Mouse (Mus musculus): Measurements from ENCODE around the gene Agtpbp1. TPM values are rescaled to one million over a fixed set of nuclear protein-coding genes. Genes with fewer than 3 reads are reported as not detected.
"Not testable (repeated sequence)": the region's sequence is repeated elsewhere in the genome, so short reads cannot be mapped to it uniquely, and the experiment has no call there.

Gene Agtpbp1
- total RNA-seq (2021): 100 to 1,000 TPM; 353 to 356 TPM
- long read RNA-seq, full-length matches to known transcripts: 21 of 188 reads
- long read RNA-seq, partial matches to known transcripts: 21 of 188 reads
- long read RNA-seq, other reads (novel, unspliced or antisense): 146 of 188 reads

- DNase-seq (ENCODE audit: low spot score in 2 of 2): peak; percentile 99
Measured at GRCm38 (mm10) chr13:59584947-59585647, at the start of gene Agtpbp1, which contains the start of gene Naa35. TSS of gene Agtpbp1 (minus strand) at chr13:59585227. TSS of gene Naa35 (plus strand) at chr13:59585259.

DNA sequence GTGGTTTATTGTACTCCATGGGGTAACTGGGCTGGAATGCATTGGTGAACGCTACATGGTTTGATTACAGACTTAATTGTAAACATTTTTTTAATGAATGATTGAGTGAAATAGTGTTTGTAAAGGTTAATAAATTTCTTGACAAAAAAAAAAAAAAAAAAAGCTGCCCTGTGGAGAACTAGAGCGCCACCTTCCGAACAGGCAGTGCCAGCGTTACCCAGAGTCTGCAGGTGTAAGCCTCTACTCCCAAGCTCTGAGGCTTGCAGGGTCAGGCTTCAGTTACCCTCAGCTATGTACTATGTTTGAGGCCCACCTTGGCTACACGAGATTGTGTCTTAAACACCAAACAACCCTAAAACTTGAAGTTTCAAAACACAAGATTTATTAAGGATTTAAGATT lies 49.6 kb upstream of the Agtpbp1 start:
- DNase-seq (ENCODE audit: low spot score in 2 of 2): no peak

- DNase-seq (ENCODE audit: low spot score in 2 of 2): no peak
Measured at GRCm38 (mm10) chr13:59626739-59627138, 41.7 kb upstream of the Agtpbp1 start.

DNA sequence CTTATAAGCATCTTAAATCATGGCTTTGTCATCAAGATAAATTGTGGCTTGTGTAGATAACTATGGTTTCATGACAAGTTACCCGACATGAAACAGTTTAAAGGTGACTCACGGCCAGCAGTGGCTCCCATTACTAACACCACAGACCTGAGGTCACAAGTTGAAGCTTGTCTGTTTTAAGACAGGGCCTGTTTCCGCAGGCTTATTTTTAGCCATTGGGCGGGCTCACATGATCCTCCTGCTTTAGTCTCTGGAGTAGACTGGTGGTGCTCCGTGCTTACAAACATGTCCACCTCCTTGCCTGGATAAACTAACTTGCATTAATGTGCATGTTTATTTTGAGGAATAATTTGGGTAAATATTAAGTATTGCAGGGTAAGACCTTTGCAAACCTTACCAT lies 39.9 kb upstream of the Agtpbp1 start:
- DNase-seq (ENCODE audit: low spot score in 2 of 2): no peak

- no peak for DNase-seq (ENCODE audit: low spot score in 2 of 2)
Measured at GRCm38 (mm10) chr13:59624389-59624788, 39.4 kb upstream of the Agtpbp1 start.

- DNase-seq (ENCODE audit: low spot score in 2 of 2): no peak
Measured at GRCm38 (mm10) chr13:59621643-59622489, 36.8 kb upstream of the Agtpbp1 start.

- no peak for DNase-seq (ENCODE audit: low spot score in 2 of 2)
Measured at GRCm38 (mm10) chr13:59618463-59618862, 33.4 kb upstream of the Agtpbp1 start.

GRCm38 (mm10) chr13:59615554-59615953 lies 30.5 kb upstream of the Agtpbp1 start:
- no peak for DNase-seq (ENCODE audit: low spot score in 2 of 2)

GRCm38 (mm10) chr13:59615152-59615551 lies 30.1 kb upstream of the Agtpbp1 start:
- DNase-seq (ENCODE audit: low spot score in 2 of 2): no peak

- no peak for DNase-seq (ENCODE audit: low spot score in 2 of 2)
Measured at GRCm38 (mm10) chr13:59613868-59614267, 28.8 kb upstream of the Agtpbp1 start.

DNA sequence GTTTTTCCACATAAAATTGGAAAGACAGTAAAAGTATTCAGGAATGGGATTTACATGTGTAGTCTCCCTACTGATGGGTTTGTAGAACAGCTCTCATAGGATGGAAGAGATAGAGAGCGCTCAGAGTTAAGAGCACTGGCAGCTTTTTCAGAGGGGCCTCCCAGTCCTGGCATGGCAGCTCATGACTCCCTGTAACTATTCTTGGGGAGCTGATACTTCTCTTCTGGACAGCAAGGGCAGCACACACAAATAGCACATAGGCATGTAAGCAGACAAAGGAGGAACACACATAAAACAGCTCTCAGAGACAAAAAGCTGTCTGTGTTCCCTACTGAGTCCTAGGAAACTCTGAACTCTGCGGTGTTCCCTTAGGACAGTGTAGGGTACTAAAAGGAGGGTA lies 25.4 kb upstream of the Agtpbp1 start:
- DNase-seq (ENCODE audit: low spot score in 2 of 2): no peak

DNA sequence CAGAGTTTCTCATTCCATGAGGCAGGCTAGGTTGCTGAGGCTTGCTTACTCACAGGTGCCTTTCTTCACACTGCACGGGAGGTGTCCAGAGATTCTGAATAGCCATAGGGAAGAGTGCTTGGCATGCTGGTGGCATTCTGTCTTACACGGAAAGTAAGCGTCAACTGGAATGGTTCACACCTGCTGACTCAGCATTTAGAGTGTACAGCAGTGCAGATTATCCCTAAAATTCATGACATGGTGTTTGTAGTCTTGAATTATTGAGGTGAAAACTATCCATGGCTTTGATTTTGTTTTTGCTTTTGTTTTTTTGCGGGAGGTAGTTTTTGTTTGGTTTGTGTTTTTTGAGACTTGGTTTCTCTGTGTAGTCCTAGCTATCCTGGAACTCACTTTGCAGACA lies 24.9 kb upstream of the Agtpbp1 start:
- DNase-seq (ENCODE audit: low spot score in 2 of 2): no peak

GRCm38 (mm10) chr13:59605221-59605922 lies 20.3 kb upstream of the Agtpbp1 start:
- DNase-seq (ENCODE audit: low spot score in 2 of 2): no peak

- no peak for DNase-seq (ENCODE audit: low spot score in 2 of 2)
Measured at GRCm38 (mm10) chr13:59604511-59604910, 19.5 kb upstream of the Agtpbp1 start.

DNA sequence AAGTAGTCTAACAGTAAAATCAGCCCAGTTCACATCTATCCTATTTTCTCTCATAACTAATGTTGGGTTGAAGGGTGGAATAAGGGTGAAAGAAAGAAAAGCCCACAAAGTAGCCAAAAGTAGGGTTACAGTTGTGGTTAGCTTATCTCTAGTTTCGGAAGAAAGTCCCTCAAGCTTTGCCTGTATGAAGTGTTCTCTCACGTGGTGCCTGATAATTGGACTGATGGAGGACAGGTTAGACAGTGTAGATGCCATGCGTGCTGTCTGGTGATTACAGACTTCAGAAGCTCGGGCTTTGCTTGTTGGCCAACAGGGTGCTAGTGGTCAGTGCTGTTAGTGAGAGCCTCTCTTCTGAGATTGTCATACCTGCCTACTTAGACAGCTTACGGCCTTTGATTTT lies 18.1 kb upstream of the Agtpbp1 start:
- DNase-seq (ENCODE audit: low spot score in 2 of 2): no peak

GRCm38 (mm10) chr13:59592630-59593029 lies 7.6 kb upstream of the Agtpbp1 start:
- no peak for DNase-seq (ENCODE audit: low spot score in 2 of 2)

DNA sequence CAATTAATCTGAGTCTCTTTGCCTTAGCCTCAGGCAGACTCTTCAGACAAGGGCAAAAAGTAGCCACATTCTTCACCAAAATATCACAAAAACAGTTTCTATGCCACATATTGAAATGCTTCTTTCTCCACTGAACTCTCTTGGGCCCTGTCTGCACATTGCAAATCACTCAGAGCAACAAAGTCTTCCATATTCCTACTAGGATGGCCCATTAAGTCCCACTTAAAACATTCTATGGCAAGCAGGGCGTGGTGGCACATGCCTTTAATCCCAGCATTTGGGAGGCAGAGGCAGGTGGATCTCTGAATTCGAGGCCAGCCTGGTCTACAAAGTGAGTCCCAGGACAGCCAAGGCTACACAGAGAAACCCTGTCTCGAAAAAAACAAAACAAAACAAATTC lies 7.0 kb upstream of the Agtpbp1 start:
- DNase-seq (ENCODE audit: low spot score in 2 of 2): not testable (repeated sequence)

DNA sequence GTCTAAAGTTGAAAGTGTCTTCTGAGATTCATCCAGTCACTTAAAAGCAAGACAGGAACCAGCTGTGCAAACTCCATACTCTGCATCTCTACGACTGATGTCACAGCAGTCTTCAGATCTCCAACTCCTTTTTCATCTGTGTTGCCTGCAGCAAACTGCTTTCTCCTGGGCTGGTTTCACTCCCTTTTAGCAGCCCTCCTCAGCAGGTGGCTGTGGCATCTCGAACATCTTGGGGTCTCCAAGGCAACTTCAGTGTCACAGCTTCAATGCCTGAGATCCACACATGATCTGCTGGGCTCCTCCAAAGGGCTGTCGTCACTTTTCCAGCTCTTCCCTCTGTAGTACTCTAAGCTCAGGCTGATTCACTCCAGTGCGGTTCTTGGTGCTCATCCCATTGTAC lies 5.7 kb upstream of the Agtpbp1 start:
- no peak for DNase-seq (ENCODE audit: low spot score in 2 of 2)

GRCm38 (mm10) chr13:59589672-59590071 lies 4.6 kb upstream of the Agtpbp1 start:
- no peak for DNase-seq (ENCODE audit: low spot score in 2 of 2)

DNA sequence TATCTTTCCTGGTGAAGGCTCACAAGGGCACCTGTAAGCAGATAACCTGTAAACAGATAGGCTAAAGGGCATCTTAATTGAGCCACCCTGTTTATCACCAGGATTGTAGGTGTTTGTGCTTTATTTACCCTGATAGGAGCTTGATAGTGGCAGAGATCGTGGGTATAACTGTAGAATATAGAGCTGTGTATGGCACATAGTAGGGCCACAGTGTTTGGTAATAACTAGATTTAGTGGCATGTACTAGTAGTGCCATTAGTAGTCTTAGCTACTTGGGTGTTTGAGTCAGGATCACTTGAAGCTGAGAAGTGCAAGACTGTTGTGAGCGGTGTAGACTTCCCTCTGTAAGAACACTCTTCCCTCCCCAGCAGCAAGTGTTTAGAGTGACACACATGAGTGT lies 2.2 kb upstream of the Agtpbp1 start:
- no peak for DNase-seq (ENCODE audit: low spot score in 2 of 2)

- peak; percentile 26 to 27 for DNase-seq (ENCODE audit: low spot score in 2 of 2)
Measured at GRCm38 (mm10) chr13:59585648-59586005, 600 bp upstream of the Agtpbp1 start.

DNA sequence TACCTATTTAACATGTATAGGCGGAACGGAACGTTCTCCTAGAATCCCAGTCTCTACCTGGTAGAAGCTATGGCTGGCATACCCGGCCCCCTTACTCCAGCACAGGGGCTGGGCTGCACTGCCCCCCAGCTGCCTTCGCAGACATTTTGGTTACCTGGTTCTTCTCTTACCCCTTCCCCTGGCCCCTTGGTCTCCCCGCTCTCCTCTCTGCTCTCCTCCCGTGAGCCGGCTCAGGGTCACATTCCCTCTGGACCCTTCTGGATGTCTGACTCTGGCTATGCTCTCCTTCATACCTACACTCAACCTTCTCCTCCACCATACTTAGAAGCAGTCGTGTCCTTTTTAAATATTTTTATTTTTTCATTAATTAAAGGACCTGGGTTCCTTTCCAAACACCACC lies 546 bp downstream of the Agtpbp1 start:
- DNase-seq (ENCODE audit: low spot score in 2 of 2): peak; percentile 15 to 40
